Mouse (Mus musculus) CH12.LX (cell line): Measurements from ENCODE around the gene Vsnl1. TPM values are rescaled to one million over a fixed set of nuclear protein-coding genes. Genes with fewer than 3 reads are reported as not detected.

Source experiments
- DNase-seq: peaks from one replicate; pipeline ENCODE4 v3.0.0-alpha.2; 2013; ENCODE audit errors: extremely low read depth
- H3K27ac ChIP-seq: 2 replicates; pipeline ENCODE4 v1.5.1; 2012; ENCODE audit warnings: low read depth, mild to moderate bottlenecking, control low read depth, moderate library complexity; ENCODE audit not compliant: insufficient read depth
- H3K27me3 ChIP-seq: replicated peaks from 2 replicates; pipeline ENCODE3; 2012; ENCODE audit warnings: inconsistent platforms
- H3K36me3 ChIP-seq, 2 experiments: replicated peaks in 1 of 2; 2 replicates each; pipeline versions ENCODE3 to v1.6.1; 2012; ENCODE audit warnings: inconsistent platforms in 1 of 2, low read length in 1 of 2, mild to moderate bottlenecking in 1 of 2, mixed read lengths in 1 of 2, moderate library complexity in 1 of 2; ENCODE audit not compliant: control insufficient read depth in 1 of 2, insufficient read depth in 1 of 2
- H3K4me1 ChIP-seq, 2 experiments: 2 replicates each; pipeline ENCODE4 v1.6.1; 2012; ENCODE audit warnings: inconsistent platforms in 1 of 2, moderate library complexity in 1 of 2; ENCODE audit not compliant: insufficient read depth in 2 of 2, control insufficient read depth in 1 of 2
- H3K4me2 ChIP-seq: 2 replicates; pipeline ENCODE4 v1.6.1; 2012; ENCODE audit warnings: low read depth, mild to moderate bottlenecking, control low read depth; ENCODE audit not compliant: poor library complexity, insufficient read depth, severe bottlenecking
- H3K4me3 ChIP-seq, 3 experiments: fragments of 150-350 bp in 1 of 3; sonication (generic) in 1 of 3; replicated peaks in 1 of 3; 2 replicates each; pipeline versions ENCODE3 to v1.5.1; 2011 to 2012; ENCODE audit warnings: low read depth in 2 of 3, low read length in 2 of 3, mild to moderate bottlenecking in 2 of 3, moderate library complexity in 2 of 3, control low read depth in 1 of 3, improper control_type of control experiment in 1 of 3, inconsistent platforms in 1 of 3, mixed read lengths in 1 of 3; ENCODE audit not compliant: poor library complexity in 1 of 3
- H3K79me2 ChIP-seq: replicated peaks from 2 replicates; pipeline ENCODE4 v1.6.1; 2012; ENCODE audit warnings: mild to moderate bottlenecking, moderate library complexity; ENCODE audit not compliant: control insufficient read depth, poor library complexity, insufficient read depth, severe bottlenecking; ENCODE audit errors: extremely low read depth
- H3K9ac ChIP-seq: 2 replicates; pipeline ENCODE4 v1.6.1; 2012; ENCODE audit warnings: low read depth, mild to moderate bottlenecking, control low read depth, moderate library complexity; ENCODE audit not compliant: insufficient read depth
- H3K9me3 ChIP-seq: replicated peaks from 2 replicates; pipeline ENCODE3; 2012; ENCODE audit warnings: low read length, inconsistent platforms, mixed read lengths
- BHLHE40 ChIP-seq: IDR thresholded peaks from 2 replicates; pipeline ENCODE4 v1.6.1; 2011; ENCODE audit warnings: mild to moderate bottlenecking, low read depth, low read length, improper control_type of control experiment
- CHD1 ChIP-seq: IDR thresholded peaks from 2 replicates; pipeline ENCODE4 v1.6.1; 2012; ENCODE audit warnings: low read depth, low read length, improper control_type of control experiment, inconsistent platforms
- CHD2 ChIP-seq: IDR thresholded peaks from 2 replicates; pipeline ENCODE4 v1.6.1; 2011; ENCODE audit warnings: low read length, improper control_type of control experiment
- E2F4 ChIP-seq: IDR thresholded peaks from 2 replicates; pipeline ENCODE4 v1.6.1; 2011; ENCODE audit warnings: low read depth, low read length, improper control_type of control experiment; ENCODE audit not compliant: insufficient replicate concordance
- ELF1 ChIP-seq: IDR thresholded peaks from 2 replicates; pipeline ENCODE4 v1.6.1; 2014; ENCODE audit warnings: low read depth, mild to moderate bottlenecking, inconsistent platforms, low read length, improper control_type of control experiment
- ETS1 ChIP-seq: conservative IDR thresholded peaks from 2 replicates; pipeline ENCODE4 v1.6.1; 2012; ENCODE audit warnings: low read depth, mild to moderate bottlenecking, inconsistent platforms, low read length, improper control_type of control experiment, moderate library complexity
- GABPA ChIP-seq: IDR thresholded peaks from 2 replicates; pipeline ENCODE4 v1.6.1; 2012; ENCODE audit warnings: low read depth, low read length, improper control_type of control experiment, inconsistent platforms; ENCODE audit not compliant: insufficient replicate concordance
- JUN ChIP-seq: IDR thresholded peaks from 2 replicates; pipeline ENCODE4 v1.6.1; 2011; ENCODE audit warnings: low read depth, mild to moderate bottlenecking, low read length, improper control_type of control experiment, moderate library complexity; ENCODE audit not compliant: insufficient read depth
- MAX ChIP-seq: IDR thresholded peaks from 2 replicates; pipeline ENCODE4 v1.6.1; 2011; ENCODE audit warnings: low read length, improper control_type of control experiment
- MAZ ChIP-seq: IDR thresholded peaks from 2 replicates; pipeline ENCODE4 v1.6.1; 2012; ENCODE audit warnings: low read depth, mild to moderate bottlenecking, inconsistent platforms, low read length, improper control_type of control experiment, moderate library complexity
- MXI1 ChIP-seq: IDR thresholded peaks from 2 replicates; pipeline ENCODE4 v1.6.1; 2011; ENCODE audit warnings: mild to moderate bottlenecking, low read depth, low read length, improper control_type of control experiment
- NELFE ChIP-seq: IDR thresholded peaks from 2 replicates; pipeline ENCODE4 v1.6.1; 2011; ENCODE audit warnings: low read depth, low read length, improper control_type of control experiment
- PAX5 ChIP-seq: IDR thresholded peaks from 2 replicates; pipeline ENCODE4 v1.6.1; 2012; ENCODE audit warnings: low read length, inconsistent platforms, mixed read lengths
- RAD21 ChIP-seq: IDR thresholded peaks from 2 replicates; pipeline ENCODE4 v1.6.1; 2011; ENCODE audit warnings: low read depth, mild to moderate bottlenecking, low read length, improper control_type of control experiment, moderate library complexity
- SMC3 ChIP-seq: IDR thresholded peaks from 2 replicates; pipeline ENCODE4 v1.6.1; 2011; ENCODE audit warnings: low read depth, low read length, improper control_type of control experiment
- TBP ChIP-seq: conservative IDR thresholded peaks from 2 replicates; pipeline ENCODE4 v1.6.1; 2011; ENCODE audit warnings: low read depth, low read length, improper control_type of control experiment
- TCF12 ChIP-seq: IDR thresholded peaks from 2 replicates; pipeline ENCODE4 v1.6.1; 2014; ENCODE audit warnings: low read depth, mild to moderate bottlenecking, inconsistent platforms, low read length, improper control_type of control experiment
- ZC3H11A ChIP-seq: IDR thresholded peaks from 2 replicates; pipeline ENCODE4 v1.6.1; 2012; ENCODE audit warnings: low read depth, mild to moderate bottlenecking, inconsistent platforms, low read length, improper control_type of control experiment
- ZMIZ1 ChIP-seq: IDR thresholded peaks from 2 replicates; pipeline ENCODE4 v1.6.1; 2012; ENCODE audit warnings: low read depth, mild to moderate bottlenecking, inconsistent platforms, low read length, improper control_type of control experiment
- dilution Hi-C: fragments of 300-500 bp; cut with MboI; formaldehyde crosslinking; loops from 2 replicates; pipeline ENCODE4 v1.14.3; 2020; ENCODE audit warnings: low sequenced_read_pairs; ENCODE audit not compliant: extremely low pct_unique_long_range_greater_than_20kb, extremely low pct_ligation_motif_present
- in situ Hi-C: fragments of 300-500 bp; cut with MboI; formaldehyde crosslinking; loops from 3 replicates; pipeline ENCODE4 v1.14.3; 2019; ENCODE audit warnings: low sequenced_read_pairs, low pct_ligation_motif_present, low pct_unique_long_range_greater_than_20kb, mixed read lengths
- polyA plus RNA-seq: library from polyadenylated mRNA; unstranded; fragments of >175 nt; gene quantifications from 2 replicates; pipeline ENCODE4 v1.2.1, GENCODE M21; 2012; ENCODE audit warnings: low read depth; ENCODE audit not compliant: insufficient read length
- total RNA-seq, 2 experiments: library from RNA; depleted of rRNA; stranded (reverse); fragments of 300-350 nt in 1 of 2; fragments of >200 nt in 1 of 2; gene quantifications; 2 replicates each; pipeline ENCODE4 v1.2.3; 2012 to 2014

The Vsnl1 gene
- total and polyA plus RNA-seq, 3 experiments = not detected

DNA sequence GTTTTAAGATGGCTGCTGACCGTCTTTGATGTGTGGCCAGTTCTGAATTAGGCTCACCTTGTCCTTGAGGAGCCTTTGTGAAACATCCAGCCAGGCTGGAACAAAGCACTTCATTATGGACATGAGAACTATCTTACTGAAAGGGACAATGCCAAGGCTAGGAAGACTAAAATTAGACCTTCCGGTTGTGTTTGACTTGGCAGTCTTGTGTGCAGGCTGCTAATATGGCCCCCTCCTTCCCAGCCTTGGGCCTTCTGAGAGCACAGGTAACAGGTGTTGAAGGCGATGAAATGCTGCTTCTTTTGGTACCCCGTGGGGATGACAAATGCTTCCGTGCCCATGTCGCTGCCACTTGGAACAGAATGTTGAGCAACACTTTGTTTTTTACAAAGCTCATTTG, 37.6 kb downstream of the Vsnl1 start:
- H3K79me2 ChIP-seq = no peaks in the 10 kb centered on the region
- no peak overlapping the region for H3K4me3 ChIP-seq
- H3K27me3 ChIP-seq = no peaks in the 10 kb centered on the region
- no peaks in the 10 kb centered on the region; a peak in 1 of 4 replicates for H3K4me1 ChIP-seq
- TF ChIP-seq ZC3H11A = no peak
- TF ChIP-seq BHLHE40 = no peak
- no peak for TF ChIP-seq RAD21
- no peak for TF ChIP-seq GABPA
- TF ChIP-seq PAX5 = no peak
- TF ChIP-seq SMC3 = no peak
- no peak for TF ChIP-seq TBP
- no peak for TF ChIP-seq ETS1
- H3K36me3 ChIP-seq = no peaks in the 10 kb centered on the region
- DNase-seq = no peak
- dilution Hi-C loops (no loop called here), in situ Hi-C loops (no loop called here)
- H3K9me3 ChIP-seq = no peaks in the 10 kb centered on the region
- no peak overlapping the region for H3K27ac ChIP-seq
- H3K4me2 ChIP-seq = no peak overlapping the region
- no peak overlapping the region for H3K9ac ChIP-seq

DNA sequence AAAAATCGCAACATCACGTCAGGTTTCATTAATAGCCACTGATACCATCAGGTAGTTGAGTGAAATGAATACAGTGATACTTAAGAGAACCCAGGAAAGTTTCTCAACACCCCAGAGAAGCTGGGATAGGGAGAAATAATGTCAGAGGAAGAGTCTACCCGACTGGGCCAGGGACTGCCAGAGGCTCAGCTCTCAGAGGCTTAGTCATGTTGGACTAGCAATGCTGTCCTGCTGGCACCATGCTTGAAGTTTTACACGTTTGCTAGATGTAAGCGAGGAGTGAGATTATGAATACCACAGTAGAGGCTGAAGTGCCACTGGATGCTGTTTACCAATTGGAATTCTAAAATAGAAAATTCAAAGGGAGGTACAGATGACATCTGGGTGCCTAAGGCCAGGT, 39.4 kb downstream of the Vsnl1 start:
- Histone ChIP-seq H3K36me3 (no peaks in the 10 kb centered on the region), H3K9ac (no peak overlapping the region), H3K4me1 (peaks cover 0 to 14% of the 10 kb centered on the region in 2 experiments; a peak in 2 of 4 replicates), H3K4me3 (no peak overlapping the region), H3K4me2 (no peak overlapping the region), H3K27me3 (no peaks in the 10 kb centered on the region), H3K9me3 (no peaks in the 10 kb centered on the region), H3K27ac (no peak overlapping the region), H3K79me2 (no peaks in the 10 kb centered on the region)
- dilution Hi-C loops (no loop called here), in situ Hi-C loops (no loop called here)
- TF ChIP-seq TCF12 = no peak
- TF ChIP-seq MAZ = no peak
- no peak for TF ChIP-seq NELFE
- no peak for TF ChIP-seq CHD2
- TF ChIP-seq ETS1 = no peak
- TF ChIP-seq RAD21 = no peak
- no peak for TF ChIP-seq CHD1
- TF ChIP-seq MXI1 = no peak
- TF ChIP-seq ELF1 = no peak
- TF ChIP-seq JUN = no peak
- TF ChIP-seq E2F4 = no peak
- TF ChIP-seq ZMIZ1 = no peak
- no peak for TF ChIP-seq SMC3
- TF ChIP-seq MAX = no peak
- DNase-seq = no peak
